Mouse (Mus musculus): ENCODE measurements around the gene Btbd35f27. TPM values are rescaled to one million over a fixed set of nuclear protein-coding genes. Genes with fewer than 3 reads are reported as not detected.
"Not testable (repeated sequence)": the region's sequence is repeated elsewhere in the genome, so short reads cannot be mapped to it uniquely, and the experiment has no call there.

The Btbd35f27 gene
- polyA plus RNA-seq (2012; rRNA removed): not detected in 2 replicates
- polyA plus RNA-seq (2014; fragmentation: Nextera tagmentation; extraction: Ambion mirVana): not detected in 2 replicates

- 94% methylated on average over 1 of the region's 3 CpGs for WGBS
- not testable (repeated sequence) for DNase-seq (ENCODE audit: low spot score); H3K4me3 ChIP-seq (replicated peaks; ENCODE audit: low read length); H3K9ac ChIP-seq (ENCODE audit: low read depth, low read length, severe bottlenecking); H3K9me3 ChIP-seq (ENCODE audit: control insufficient read depth, low read length); H3K36me3 ChIP-seq (ENCODE audit: control insufficient read depth, insufficient read depth, low read length); H3K27me3 ChIP-seq (ENCODE audit: control insufficient read depth, insufficient read depth, low read length); H3K4me2 ChIP-seq (replicated peaks; ENCODE audit: low read depth, low read length, severe bottlenecking); ATAC-seq (ENCODE audit: low FRiP score, low read depth); H3K27ac ChIP-seq (replicated peaks; ENCODE audit: low read depth, low read length); H3K4me1 ChIP-seq (ENCODE audit: control insufficient read depth, insufficient read depth, low read length)
These were observed at the start of gene Btbd35f27 for GRCm38 (mm10) chrX:4951835-4952234. Btbd35f27 (plus strand) TSS chrX:4952135.

Other genes with a start within 250 kb of the Btbd35f27 start
- not detected in 2 replicates for gene Btbd35f4, start 151.6 kb upstream of the Btbd35f27 start, polyA plus RNA-seq (2012; rRNA removed)
- not detected in 2 replicates for gene Btbd35f4, start 151.6 kb upstream of the Btbd35f27 start, polyA plus RNA-seq (2014; fragmentation: Nextera tagmentation; extraction: Ambion mirVana)